In the genomic region with DNA sequence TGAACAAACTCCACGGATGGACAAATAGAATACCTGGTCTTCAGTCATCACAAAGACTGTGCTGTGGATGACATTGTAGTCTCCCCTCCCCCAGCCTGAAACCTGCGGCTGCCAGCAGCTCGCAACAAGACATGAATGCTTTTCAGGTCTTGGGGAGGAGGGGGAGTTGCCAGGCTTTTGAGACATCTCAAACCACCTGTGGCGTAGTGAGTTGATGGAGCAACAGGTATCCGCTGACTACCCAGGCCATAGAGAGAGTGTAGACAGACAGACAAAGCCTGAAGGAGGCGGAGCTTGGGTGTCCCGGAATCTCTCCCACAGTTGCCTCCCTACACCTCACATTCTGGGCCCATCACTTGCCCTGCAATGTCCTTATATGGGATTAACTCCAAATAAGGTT, we compare ENCODE assay signal across 14 mouse cellular contexts.
"Had no signal": no experiment of that assay in that cellular context is flagged by ENCODE, and none has a peak within 500 bp of the region (broad histone marks: within the 10 kb centered on the region; RNA-seq: fewer than 3 reads in every experiment).

No protein-coding gene starts in this region.

- H3K27ac ChIP-seq: midbrain, embryonic 13.5 days; midbrain, embryonic 15.5 days; neural tube, embryonic 12.5 days; stomach, postnatal 0 days had no signal

- H3K9ac ChIP-seq: lung, embryonic 14.5 days; midbrain, embryonic 13.5 days; midbrain, embryonic 15.5 days; neural tube, embryonic 12.5 days; stomach, embryonic 15.5 days had no signal

- H3K4me1 ChIP-seq: megakaryocyte, embryonic 14.5 days had no signal

- H3K4me2 ChIP-seq: lung, embryonic 14.5 days; midbrain, embryonic 11.5 days; midbrain, embryonic 13.5 days; midbrain, embryonic 15.5 days; neural tube, embryonic 12.5 days; stomach, embryonic 15.5 days had no signal

- H3K27me3 ChIP-seq: megakaryocyte, embryonic 14.5 days; midbrain, embryonic 13.5 days; midbrain, embryonic 15.5 days; neural tube, embryonic 12.5 days; stomach, embryonic 15.5 days had no signal

- ATAC-seq: midbrain, embryonic 13.5 days; midbrain, embryonic 15.5 days had no signal

- H3K36me3 ChIP-seq: midbrain, embryonic 13.5 days; midbrain, embryonic 15.5 days; neural tube, embryonic 12.5 days; stomach, embryonic 15.5 days had no signal

- H3K9me3 ChIP-seq: megakaryocyte, embryonic 14.5 days; midbrain, embryonic 13.5 days; midbrain, embryonic 15.5 days; neural tube, embryonic 12.5 days; stomach, embryonic 15.5 days had no signal

- DNase-seq: lung, embryonic 14.5 days; lung, postnatal 10 days; lung, postnatal 4 days; right cerebral cortex, postnatal 14 days; thymus, adult 2 months; thymus, postnatal 25 days; thymus, postnatal 4 days had no signal

- H3K4me3 ChIP-seq: megakaryocyte, embryonic 14.5 days; midbrain, embryonic 13.5 days; midbrain, embryonic 15.5 days; neural tube, embryonic 12.5 days; stomach, embryonic 15.5 days had no signal
